Mouse (Mus musculus) layer of hippocampus, adult 2 months (tissue): ENCODE measurements at regions not wholly inside any gene's neighbourhood (a gene's known extent, or its start where the extent isn't known, plus 50 kb on each side); places are given as distances from the start of the nearest gene placed in this dataset.
"Not testable (repeated sequence)": the region's sequence is repeated elsewhere in the genome, so short reads cannot be mapped to it uniquely, and the experiment has no call there.

Source experiments
- DNase-seq, 2 experiments: peaks; one replicate each; pipeline ENCODE4 v3.0.0; 2022; ENCODE audit warnings: low spot score in 2 of 2
- H3K27ac ChIP-seq: fragments of 200-600 bp; 2 replicates; pipeline ENCODE4 v1.8.1; 2022
- H3K4me3 ChIP-seq: fragments of 200-600 bp; 2 replicates; pipeline ENCODE4 v1.8.1; 2022; ENCODE audit warnings: mild to moderate bottlenecking
- CTCF ChIP-seq: fragments of 200-600 bp; conservative IDR thresholded peaks from 2 replicates; pipeline ENCODE4 v1.8.1; 2022; ENCODE audit warnings: antibody characterized with exemption, mild to moderate bottlenecking, moderate library complexity

- TF ChIP-seq CTCF, result no peak
Observed at GRCm38 (mm10) chr1:30632760-30633159, 241.0 kb downstream of the Phf3 start.

GRCm38 (mm10) chr1:30627796-30628195, 245.9 kb downstream of the Phf3 start:
- not testable (repeated sequence) for H3K4me3 ChIP-seq, DNase-seq, H3K27ac ChIP-seq

More at GRCm38 (mm10) chr1:30632760-30633159, 241.0 kb downstream of the Phf3 start:
- DNase-seq, result no peak
- Histone ChIP-seq H3K27ac (no peak overlapping the region), H3K4me3 (no peak overlapping the region)

- Histone ChIP-seq H3K27ac (no peak overlapping the region), H3K4me3 (no peak overlapping the region)
- no peak for DNase-seq
- TF ChIP-seq CTCF, result no peak
Observed at GRCm38 (mm10) chr1:30595122-30595730, 278.5 kb downstream of the Phf3 start.

- no peak for TF ChIP-seq CTCF
- Histone ChIP-seq H3K27ac (no peak overlapping the region), H3K4me3 (no peak overlapping the region)
- DNase-seq, result no peak
Observed at GRCm38 (mm10) chr1:30594036-30594435, 279.7 kb downstream of the Phf3 start.

GRCm38 (mm10) chr1:30590721-30591120, 283.0 kb downstream of the Phf3 start:
- TF ChIP-seq CTCF, result no peak
- no peak overlapping the region for H3K4me3 ChIP-seq
- H3K27ac ChIP-seq, result peak overlapping the region; percentile 61; the same call in 1 of the 2 replicates
- peak; percentile 15 to 53 for DNase-seq

GRCm38 (mm10) chr1:30588885-30589284, 284.8 kb downstream of the Phf3 start:
- DNase-seq, result no peak
- no peak for TF ChIP-seq CTCF
- H3K4me3 ChIP-seq, result no peak overlapping the region
- H3K27ac ChIP-seq, result no peak overlapping the region; the same call in 1 of the 2 replicates

GRCm38 (mm10) chr1:30588336-30588735, 285.4 kb downstream of the Phf3 start:
- TF ChIP-seq CTCF, result no peak
- Histone ChIP-seq H3K27ac (peak overlapping the region; percentile 51; the same call in 1 of the 2 replicates), H3K4me3 (no peak overlapping the region)
- DNase-seq, result peak; percentile 63 to 64

GRCm38 (mm10) chr1:30584806-30585205, 288.9 kb downstream of the Phf3 start:
- Histone ChIP-seq H3K27ac (no peak overlapping the region), H3K4me3 (no peak overlapping the region)
- DNase-seq, result peak; percentile 44 to 66
- peak; percentile 93 for TF ChIP-seq CTCF

GRCm38 (mm10) chr1:30583860-30584259, 289.9 kb downstream of the Phf3 start:
- no peak for DNase-seq

GRCm38 (mm10) chr1:30564757-30565156, 309.0 kb downstream of the Phf3 start:
- H3K4me3 ChIP-seq, result no peak overlapping the region
- DNase-seq, result no peak
- H3K27ac ChIP-seq, result no peak overlapping the region
- no peak for TF ChIP-seq CTCF

More at GRCm38 (mm10) chr1:30583860-30584259, 289.9 kb downstream of the Phf3 start:
- no peak for TF ChIP-seq CTCF
- Histone ChIP-seq H3K4me3 (no peak overlapping the region), H3K27ac (no peak overlapping the region)

- not testable (repeated sequence) for H3K27ac ChIP-seq, DNase-seq, H3K4me3 ChIP-seq
Observed at GRCm38 (mm10) chr1:30548761-30549160, 325.0 kb downstream of the Phf3 start.

GRCm38 (mm10) chr1:30540088-30540698, 333.5 kb downstream of the Phf3 start:
- no peak for TF ChIP-seq CTCF
- H3K4me3 ChIP-seq, result no peak overlapping the region
- DNase-seq, result no peak
- no peak overlapping the region for H3K27ac ChIP-seq

- no peak for DNase-seq
- Histone ChIP-seq H3K27ac (no peak overlapping the region), H3K4me3 (no peak overlapping the region)
- no peak for TF ChIP-seq CTCF
Observed at GRCm38 (mm10) chr1:30536989-30537975, 336.4 kb downstream of the Phf3 start.
